Mouse (Mus musculus): ENCODE data around the gene Fat3.

DNA sequence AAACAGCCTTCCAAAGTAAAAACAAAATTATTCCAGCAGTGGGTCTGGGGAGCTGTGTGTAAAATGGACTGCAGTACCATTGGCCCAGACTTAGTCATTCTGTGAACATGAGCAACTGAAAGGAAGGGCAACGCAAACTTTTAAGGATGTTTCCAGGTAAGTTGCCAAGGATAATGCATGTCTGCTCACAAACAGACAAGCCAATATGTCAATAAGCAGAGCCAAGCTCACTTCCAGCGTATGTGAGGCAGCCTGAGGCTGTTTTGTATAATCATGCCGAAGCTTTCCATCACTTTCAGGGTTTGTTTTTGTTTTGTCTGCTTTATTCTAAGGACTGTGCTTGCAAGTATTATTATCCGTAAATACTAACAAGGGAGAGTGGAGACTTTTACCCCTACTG is 15.9 kb downstream of the Fat3 start:
- TF ChIP-seq POLR2A (IDR thresholded peaks at IDR 0.05; ENCODE audit: borderline replicate concordance, control insufficient read depth, low read depth, low read length) (no peak), CTCF (IDR thresholded peaks at IDR 0.05; ENCODE audit: control insufficient read depth, insufficient read depth, low read length) (no peak)

All from bone marrow, adult 2 months (tissue).